Mouse (Mus musculus) spleen, postnatal 4 days (tissue): ENCODE measurements around the gene Trabd2b.

Source experiments
- DNase-seq, 2 experiments: peaks; one replicate each; pipeline ENCODE4 v3.0.0; 2022; ENCODE audit warnings: low spot score in 2 of 2

Trabd2b gene

DNA sequence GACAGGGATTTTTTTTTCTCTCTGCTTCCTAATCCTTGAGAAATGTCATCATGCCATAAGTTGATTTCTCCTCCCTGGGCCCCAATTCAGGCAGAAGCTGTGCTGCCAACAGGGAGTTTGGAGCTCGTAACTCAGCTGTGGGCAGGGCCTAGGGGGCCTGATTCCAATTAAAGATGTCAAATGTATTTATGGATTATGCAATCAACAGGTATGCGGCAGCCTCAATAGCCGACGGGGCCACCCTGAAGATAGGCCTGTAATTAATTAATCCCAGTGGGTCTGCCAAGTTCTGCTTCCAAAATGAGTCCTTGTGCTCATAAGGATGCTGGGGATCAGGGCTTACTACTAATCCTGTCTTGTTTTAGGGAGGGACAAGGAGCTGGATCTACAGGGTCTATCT is 135.6 kb downstream of the Trabd2b start:
- no peak for DNase-seq

DNA sequence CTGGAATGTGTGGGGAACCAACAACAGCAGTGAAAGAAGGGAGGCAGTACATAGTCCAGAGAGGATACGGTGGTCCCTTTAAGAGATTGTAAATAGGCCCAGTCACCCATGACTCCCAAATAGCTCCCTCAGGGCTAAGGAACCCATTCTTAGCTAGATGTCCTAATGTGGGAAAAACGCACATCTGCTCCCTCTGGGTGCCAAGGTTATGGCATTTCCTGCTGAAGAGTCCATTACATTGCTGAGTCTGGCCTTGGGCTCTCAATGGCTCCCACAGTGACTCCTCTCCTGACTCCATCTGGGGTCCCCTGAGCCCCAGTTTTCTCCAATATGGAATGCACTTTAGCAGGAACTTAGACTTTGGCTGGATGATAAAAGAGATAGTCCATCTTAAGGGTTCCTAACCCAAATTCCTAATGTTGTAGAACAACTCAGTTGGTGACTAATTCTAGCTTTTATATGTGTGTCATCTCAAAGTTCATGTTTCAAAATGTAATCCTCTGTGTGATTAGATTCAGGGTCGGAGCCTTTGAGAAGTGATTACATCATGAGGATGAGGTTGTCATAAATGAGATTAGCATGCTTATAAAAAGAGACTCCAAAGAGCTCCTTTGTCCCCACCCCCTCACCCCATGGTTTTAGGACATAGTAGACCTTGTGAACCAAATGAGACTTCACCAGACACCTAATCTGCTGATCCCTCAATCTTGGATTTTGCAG is 139.1 kb downstream of the Trabd2b start:
- DNase-seq: no peak

DNA sequence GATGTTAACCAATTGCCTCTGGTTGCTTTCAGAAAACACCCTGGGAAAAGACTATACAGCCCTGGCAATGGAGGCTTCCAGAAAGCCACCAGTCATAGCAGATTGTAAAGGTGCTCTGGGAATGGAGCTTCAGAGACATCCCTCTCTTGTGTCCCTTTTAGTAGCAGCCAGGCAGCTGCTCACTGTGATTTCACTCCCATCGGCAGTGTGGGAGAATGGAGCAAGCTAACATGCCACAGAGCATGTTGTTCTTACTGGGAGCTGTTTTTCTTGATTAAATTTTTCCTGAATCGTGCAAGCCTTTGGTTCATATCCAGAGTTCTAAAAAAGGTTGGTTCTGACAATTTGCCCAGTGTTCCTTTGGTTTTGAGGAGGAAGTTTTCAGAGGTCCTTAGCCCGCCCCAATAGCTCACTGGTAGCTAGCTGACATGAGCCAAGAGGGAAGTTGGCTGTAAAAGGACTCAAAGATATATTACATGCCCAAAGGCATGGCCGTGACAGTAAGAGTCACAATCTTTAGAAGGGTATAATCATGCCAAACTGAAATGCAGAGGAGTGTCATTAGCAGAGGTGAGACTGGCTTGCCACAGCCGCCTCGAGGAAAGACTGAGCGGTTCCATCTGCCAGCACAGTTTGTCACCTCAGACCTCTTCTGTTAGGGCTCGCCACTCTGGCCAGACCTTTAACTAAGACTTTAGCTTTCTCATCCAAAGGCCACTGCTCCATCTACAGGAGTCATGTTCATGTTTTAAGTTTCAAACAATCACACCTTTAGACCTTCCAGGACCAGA is 141.3 kb downstream of the Trabd2b start:
- no peak for DNase-seq

DNA sequence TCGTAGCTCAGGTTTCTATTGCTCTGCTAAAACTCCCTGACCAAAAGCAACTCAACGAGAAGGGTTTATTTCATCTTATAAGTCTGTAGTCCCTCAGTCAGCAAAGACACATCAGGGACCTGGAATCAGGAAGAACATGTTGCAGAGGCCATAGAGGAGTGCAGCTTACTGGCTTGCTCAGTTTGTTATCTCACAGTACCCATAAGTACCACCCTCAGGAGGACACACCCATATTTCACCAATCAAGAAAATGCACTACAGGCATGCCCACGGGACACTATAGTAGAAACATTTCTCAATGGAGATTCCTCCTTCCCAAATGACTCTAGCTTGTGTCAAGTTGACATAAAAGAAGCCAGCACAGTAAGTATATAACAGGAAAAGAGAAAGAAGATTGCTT is 143.0 kb downstream of the Trabd2b start:
- DNase-seq: no peak

DNA sequence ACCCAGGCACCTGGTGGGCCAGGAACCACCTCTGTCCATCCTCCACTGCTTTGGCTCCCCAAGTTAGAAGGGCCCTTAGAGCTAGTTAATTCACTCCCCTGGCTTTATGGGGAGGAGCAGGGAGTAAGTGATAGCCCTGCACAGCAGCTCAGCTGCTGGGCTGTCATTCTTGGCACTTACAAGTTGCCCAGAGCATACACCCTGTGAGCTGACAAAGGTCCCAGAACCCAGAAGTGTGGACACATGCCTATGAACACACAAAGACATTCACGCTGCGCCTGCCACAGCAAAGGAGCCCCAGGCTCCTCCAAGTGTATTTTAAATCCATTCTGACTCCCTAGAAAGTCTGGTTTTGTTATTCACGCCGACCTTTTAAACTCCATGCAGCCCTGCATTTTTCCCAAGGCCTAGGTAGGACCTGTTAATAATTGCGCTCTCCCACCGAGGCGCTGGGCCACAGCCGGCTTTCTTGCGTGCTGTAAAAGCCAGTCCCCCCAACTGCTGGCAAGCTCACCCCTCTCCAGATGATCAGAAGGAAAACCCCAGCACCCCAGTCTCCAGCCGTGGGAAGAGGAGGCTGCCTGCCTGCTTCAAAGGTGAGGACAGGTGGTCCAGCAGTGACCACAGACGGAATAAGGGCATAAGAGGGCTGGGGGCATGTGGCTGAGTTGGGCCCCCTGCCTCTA is 144.1 kb downstream of the Trabd2b start:
- DNase-seq: no peak

DNA sequence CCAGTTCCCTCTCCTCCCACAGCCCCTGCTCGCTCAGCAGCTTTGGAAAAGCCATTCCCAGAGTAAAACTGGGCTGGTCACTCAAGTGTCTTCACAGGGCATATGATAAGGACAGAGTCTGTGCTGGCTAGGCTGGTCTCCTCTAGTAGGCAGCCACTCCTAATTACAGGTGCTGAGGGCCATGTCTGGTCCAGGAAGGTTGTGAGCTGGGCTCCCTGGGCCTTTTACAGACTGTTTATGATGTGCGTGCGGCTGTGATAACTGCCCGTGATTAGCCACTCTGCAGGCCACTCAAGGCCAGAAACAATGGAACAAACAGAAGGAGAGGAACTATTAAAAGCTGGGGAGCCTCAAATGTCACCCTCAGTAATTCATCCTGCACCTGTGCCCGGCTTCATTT is 150.4 kb downstream of the Trabd2b start:
- no peak for DNase-seq

DNA sequence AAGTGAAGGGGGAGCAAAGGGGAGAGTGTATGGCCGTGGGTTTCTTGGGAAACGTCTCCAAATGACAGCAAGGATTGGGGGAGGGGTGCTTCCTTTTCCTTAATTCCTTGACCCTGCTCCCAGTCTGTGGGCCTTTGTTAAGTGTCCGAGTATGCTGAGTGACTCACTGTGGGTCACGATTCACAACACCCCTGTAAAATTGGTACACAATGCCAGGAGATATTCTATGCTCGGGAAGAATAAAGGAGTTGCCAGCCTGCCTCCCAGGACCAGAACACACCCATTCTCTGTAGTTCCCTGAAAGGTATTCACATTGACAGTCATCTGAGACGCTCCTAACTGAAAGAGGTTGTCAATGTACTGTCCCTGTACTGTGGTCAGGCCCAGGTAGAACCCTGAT is 151.2 kb downstream of the Trabd2b start:
- no peak for DNase-seq

DNA sequence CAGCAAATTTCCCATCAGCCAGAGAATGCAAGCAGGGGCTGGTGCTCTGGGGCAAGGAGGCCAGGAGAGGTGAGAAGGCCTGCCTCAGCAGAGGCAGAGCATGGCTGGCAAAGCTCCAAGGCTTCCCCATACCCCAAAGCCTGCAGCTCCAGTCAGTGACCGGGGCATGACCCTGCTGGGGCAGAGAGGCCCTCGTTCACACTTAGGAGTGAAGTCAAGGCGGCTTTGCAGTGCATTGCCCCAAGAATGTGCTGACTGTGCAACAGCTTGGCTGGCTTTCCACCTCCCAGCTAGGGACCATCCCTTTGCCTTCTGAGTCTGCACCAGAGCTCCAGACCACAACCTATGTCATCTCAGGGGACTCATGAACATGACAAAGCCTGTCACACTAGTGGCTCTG is 152.0 kb downstream of the Trabd2b start:
- DNase-seq: no peak

DNA sequence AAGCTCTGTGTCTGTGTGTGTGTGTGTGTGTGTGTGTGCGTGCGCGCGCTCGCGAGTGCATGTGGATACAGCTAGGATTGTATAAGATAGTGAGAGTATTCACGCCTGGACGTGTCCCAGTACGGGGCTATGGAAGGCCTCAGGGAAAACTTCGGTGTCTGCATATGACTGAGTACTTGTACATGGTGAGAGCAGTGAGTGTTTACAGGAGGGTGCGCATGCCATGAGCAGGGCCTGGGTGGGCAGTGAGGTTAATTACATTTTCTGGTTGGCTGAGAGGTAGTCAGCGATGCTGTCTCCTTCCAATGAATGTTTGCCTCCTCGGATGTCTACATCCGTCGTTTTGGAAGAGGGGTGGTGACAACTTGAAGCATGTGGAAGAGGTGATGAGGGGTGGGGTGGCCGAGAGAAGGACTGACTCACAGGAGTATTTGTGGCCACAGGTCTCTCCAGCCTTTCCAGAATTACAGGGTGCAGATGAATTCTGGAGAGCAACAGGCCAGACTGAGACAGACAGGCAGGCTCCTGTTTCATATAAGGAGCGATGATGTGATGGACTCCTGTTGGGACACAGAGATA is 154.2 kb downstream of the Trabd2b start:
- DNase-seq: no peak

DNA sequence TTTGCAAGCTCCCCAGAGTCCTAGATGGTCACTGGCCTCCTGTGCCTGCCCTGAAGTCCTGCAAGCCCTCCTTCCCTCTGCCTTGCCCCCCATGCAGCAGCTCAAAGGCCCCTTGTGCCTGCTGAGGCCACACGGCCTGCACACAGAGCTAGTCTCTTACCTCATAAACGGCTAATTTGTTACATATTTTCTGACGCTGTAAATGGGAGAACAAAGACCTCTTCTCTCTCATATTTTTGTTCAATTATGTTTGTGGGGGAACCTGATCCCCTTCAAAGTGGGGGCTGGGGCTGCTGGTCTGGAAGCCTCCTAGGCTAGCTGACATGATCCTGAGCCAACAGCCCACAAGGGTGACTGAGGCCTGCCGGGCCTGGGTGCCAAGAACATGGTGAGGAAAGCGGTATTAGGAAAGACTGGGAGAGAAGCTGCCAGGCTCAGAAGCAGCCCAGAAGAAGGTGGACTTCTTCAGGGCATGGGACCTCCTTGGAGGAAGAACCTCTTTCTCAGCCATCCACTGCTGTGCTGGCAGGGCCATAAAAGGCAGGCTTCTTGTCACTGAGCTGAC is 157.7 kb downstream of the Trabd2b start:
- no peak for DNase-seq

DNA sequence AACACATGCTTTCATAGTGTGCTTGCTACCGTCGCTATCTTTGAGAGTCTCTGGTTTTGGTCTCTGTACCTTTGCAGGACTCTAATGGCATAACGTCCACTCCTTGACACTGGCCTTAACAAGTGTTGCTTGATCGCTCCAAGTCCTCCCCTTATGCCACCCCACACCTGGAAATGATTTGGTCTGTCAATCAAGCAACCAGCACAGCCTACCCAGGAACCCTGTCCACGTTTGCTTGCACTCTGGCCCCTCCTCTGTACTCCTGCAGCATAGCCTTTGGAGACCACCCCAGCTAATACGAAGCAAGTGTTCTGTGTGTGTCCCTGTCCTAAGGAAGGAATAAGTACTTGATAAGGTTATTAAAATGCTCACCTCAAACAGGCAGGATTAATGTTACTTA is 161.1 kb downstream of the Trabd2b start:
- no peak for DNase-seq

DNA sequence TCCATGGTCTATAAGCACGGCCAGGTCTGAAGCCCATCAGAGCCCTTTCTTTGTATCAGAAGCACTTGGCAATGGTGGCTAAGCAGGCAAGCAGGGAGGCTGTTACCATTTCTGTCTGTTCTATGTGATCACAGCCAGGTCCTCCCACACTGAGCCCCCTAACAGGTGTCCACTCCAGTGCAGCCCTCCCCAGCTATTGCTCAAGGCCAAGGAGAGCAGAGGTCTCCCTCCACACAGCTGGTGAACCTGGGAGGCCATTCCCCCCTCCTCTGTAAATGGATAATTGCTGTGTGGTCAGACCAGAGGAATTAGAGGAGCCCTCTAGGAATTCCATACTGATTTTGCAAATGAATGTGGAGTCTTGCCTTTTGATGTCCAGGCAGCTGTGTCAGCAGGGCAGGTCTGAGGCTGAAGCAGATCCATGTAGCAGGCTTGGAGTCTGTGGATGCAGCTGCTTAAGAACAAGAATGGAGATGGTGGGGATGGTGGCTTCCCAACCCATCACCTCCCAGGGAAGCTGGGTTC is 161.6 kb downstream of the Trabd2b start:
- DNase-seq: no peak

DNA sequence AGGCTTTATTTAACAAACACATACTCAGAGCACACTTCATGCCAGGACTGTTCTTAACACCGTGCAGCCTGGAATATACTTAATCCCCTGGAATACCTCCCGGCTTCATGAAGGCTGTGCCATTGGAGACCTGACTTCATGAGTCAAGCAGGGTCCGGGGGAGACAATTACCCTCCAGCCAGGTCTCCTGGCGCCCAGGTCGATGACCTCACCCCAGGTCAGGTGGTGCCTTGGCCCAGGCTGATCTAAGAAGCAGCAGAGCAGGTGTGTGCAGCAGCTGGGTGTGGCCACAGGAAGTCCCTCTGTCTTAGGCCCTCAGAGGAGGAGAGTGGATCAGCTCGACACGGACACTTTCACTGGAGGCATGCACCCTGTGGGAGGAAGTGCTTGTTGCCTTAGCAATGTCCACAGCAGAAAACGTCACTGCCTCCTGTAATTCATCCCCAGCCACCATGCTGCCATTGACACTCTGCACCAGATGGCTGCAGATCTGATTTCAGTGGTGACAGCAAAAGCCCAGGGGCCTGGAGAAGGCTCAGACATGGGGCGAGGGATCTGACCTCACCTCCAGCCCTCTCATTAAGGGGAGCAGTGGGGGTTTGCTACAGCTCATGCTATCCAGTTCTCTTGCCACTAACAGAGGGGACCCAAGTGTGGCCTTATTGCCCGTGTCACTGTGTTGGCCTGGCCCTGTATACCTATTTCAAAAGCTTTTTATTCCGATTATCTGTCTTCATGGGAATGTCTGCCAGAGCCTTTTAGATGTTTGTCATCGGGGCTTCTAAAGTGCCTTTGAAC is 171.8 kb downstream of the Trabd2b start:
- no peak for DNase-seq

DNA sequence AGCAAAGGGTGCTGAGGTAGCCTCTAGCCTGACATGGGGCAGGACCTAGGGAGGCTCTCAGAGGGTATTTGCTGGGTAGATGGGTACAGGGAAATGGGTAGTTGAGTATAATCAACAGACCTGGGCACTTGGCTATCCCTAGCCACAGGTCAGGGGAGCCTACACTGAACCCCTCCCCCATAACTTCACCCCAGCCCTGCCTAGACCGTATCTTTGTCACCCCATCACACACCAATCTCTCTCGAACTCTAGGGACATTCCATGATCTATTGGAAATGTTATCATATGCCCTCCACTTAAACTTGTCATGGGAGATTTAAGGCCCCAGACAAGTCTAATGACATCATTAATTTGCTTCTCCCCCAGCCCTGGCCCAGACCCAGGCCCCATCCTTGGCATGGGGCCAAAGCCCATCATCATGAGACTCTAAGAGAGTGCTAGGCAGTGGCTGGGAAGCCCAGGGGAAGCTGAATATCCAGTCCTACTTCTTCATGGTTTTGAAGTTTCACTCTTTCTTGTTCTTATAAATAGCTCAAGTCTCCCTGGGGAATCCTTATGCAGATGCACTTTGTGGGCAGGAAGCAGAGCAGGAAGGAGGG is 177.1 kb downstream of the Trabd2b start:
- no peak for DNase-seq

DNA sequence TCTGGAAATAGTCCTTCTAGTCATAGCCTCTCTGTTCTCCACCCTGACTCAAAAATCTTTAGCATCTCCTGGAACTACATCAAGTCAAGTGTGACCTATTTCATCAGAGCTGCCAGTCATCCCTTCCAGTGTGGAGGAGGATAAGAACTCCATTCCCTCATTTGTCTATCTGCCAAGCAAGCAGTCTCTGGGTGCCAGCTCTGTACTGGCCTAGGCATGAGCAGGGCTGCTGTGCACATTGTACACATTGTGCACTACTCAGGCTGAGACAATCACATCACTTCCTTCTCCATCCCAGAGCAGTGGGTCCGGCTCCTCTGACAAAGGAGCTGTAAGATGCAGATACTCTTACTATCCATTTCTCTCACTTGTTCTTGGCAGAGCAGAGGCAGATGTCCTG is 178.2 kb downstream of the Trabd2b start:
- no peak for DNase-seq

DNA sequence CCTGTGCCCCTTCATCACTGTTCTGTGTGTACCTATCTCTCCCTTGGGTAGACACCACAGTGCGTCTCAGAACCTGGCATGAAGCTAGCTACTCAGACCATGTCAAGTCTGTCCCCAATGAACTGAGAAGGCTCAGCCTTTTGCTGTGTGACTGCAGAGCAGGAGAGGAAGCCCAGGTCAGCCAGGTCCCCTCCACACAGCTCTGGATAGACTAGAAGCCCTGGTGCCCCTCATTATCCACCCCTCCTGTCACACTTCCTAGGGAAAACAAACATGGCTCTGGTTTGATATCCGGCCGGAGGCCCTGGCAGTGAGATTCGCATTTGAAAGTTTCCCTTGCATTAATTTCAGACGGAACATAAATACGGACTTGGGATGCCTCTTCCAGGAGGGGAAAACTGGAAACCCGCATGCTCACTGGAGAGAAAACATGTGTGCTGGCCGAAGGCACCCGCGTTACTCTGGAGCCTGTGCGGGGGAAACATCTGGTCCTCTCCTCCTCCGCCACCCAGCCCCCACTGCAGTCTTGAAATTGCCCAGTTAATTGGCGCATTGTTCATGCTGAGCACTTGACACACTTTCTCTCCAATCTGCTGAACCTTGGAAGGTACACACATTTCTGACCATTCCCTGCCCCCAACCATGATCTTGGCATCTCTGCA is 187.2 kb downstream of the Trabd2b start:
- DNase-seq: no peak

DNA sequence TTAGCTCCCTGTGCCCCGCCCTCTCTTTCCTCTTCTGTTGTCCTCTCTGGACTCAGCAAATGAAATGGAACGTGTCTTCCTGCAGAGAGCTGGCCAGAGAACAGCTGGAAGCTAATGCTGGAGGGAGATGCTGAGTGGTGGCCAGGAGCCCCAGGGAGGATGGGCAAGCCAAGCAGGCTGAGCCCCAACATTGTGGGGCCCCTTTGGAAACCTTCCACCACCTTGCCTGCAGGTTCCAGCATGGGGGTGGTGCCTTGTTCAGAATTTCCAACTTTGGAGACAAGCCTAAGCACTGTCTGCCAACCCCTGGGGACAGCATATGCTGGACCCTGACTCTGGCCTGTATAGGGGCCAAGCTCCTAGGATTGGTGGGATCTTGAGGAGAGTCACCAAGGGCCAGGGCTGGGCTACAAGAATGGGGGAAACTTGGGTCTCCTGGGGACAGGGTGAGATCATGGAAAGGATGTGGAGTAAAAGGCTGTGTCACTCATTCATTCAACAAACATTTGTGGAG is 188.7 kb downstream of the Trabd2b start:
- DNase-seq: no peak

DNA sequence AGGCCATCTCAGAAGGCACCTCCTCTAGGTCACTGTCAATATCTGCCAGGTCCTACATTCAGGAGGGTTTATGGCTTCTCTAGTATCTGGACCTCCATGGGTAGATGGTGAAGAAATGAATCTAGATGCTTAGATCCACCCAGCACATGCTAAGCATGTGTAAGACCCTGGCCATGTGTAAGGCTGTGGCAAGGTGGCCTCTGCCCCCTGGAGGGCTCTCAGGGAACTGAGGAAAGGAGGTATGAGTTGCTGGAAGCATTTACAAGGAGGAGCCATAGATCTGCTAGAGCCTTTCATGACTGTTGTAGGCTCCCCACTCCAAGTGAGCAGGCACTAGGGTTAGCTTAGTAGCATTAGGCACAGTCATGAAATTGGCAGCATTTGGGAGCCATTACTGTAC is 192.6 kb downstream of the Trabd2b start:
- no peak for DNase-seq

DNA sequence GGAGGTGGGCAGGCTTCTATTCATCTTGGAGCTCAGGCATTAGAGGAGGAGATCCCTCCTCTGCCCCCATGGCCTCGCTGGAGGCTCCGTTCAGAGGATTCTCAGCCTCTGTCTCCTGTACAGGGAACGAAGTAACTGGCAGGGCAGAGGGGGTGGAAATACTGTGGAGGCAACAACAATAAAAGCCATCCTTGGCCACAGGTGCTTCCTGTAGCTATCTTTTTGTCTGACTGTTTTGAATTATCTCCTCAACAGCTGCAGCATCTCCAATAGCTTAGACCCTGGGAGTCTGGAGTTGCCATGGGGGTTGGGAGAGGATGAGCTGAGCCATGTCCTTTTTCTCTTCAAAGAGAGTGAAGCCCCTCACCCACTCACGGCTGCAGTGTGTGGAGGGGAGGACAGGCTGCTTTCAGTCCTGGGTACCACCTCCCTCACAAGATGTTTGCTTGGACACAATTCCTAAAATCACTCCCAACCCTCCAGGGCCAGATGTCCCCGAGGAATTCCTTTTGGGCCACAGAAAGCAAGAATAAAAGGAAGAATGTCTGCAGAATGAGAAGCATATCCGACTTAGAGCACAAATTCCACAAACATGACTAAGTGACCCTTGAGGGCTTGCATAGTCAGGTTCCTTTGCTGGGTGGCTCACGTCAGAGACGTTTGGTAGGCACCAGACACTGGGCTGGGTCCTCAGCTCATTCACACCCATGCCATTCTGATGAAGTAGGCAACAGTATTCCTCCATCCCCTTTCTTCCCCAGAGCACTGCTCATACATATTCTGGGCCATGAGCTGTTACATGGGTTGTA is 194.9 kb downstream of the Trabd2b start:
- DNase-seq: no peak
